9 mouse cellular contexts compared by ENCODE assay signal in genomic region chr6:147953058-147953679, GRCm38 (mm10).
DNase-seq lines count a peak whose midpoint lies in the region; ATAC-seq and TF ChIP-seq lines count a peak whose summit lies in the region.
"Had no signal": no experiment of that assay in that cellular context is flagged by ENCODE, and none has a peak within 500 bp of the region (broad histone marks: within the 10 kb centered on the region; RNA-seq: fewer than 3 reads in every experiment).

No protein-coding gene starts in this region.

- no peaks in the 10 kb centered on the region for H3K36me3 ChIP-seq in kidney, adult 2 months (ENCODE audit: control insufficient read depth, insufficient read depth, low read length)
- no peaks in the 10 kb centered on the region for H3K36me3 ChIP-seq in CH12.LX (replicated peaks in 1 of 2; ENCODE audit: control insufficient read depth in 1 of 2, insufficient read depth in 1 of 2, low read length in 1 of 2)
- no peaks in the 10 kb centered on the region for H3K36me3 ChIP-seq in intestine, postnatal 0 days (ENCODE audit: control insufficient read depth, insufficient read depth)

- no peak overlapping the region for H3K27ac ChIP-seq in kidney, adult 2 months (ENCODE audit: insufficient read depth, low read depth, low read length)
- no peak overlapping the region for H3K27ac ChIP-seq in CH12.LX (ENCODE audit: insufficient read depth, low read depth)
- peak overlapping the region; percentile 88 for H3K27ac ChIP-seq in intestine, postnatal 0 days (ENCODE audit: low read depth, low read length)

- WGBS in kidney, adult 2 months = 41% methylated on average over 5 of the region's 5 CpGs
- 25% methylated on average over 5 of the region's 5 CpGs for WGBS in intestine, postnatal 0 days

- in situ Hi-C loops in CH12.LX (cut with MboI; ENCODE audit: low pct_ligation_motif_present, low pct_unique_long_range_greater_than_20kb, low sequenced_read_pairs) = no loop called here

- no peaks in the 10 kb centered on the region for H3K27me3 ChIP-seq in kidney, adult 2 months (replicated peaks; ENCODE audit: control insufficient read depth, insufficient read depth, low read length)
- no peaks in the 10 kb centered on the region for H3K27me3 ChIP-seq in CH12.LX (replicated peaks)
- H3K27me3 ChIP-seq in intestine, postnatal 0 days (replicated peaks; ENCODE audit: control insufficient read depth, insufficient read depth, low read length) = no peaks in the 10 kb centered on the region

- H3K9ac ChIP-seq in CH12.LX (ENCODE audit: insufficient read depth, low read depth) = no peak overlapping the region
- H3K9ac ChIP-seq in intestine, postnatal 0 days (ENCODE audit: low read depth, low read length) = no peak overlapping the region

- peak; percentile 84 for TF ChIP-seq RAD21 in CH12.LX (IDR thresholded peaks at IDR 0.05; ENCODE audit: low read depth, low read length)

- H3K79me2 ChIP-seq in CH12.LX (replicated peaks; ENCODE audit: control insufficient read depth, extremely low read depth, insufficient read depth, poor library complexity, severe bottlenecking) = no peaks in the 10 kb centered on the region

- TF ChIP-seq POLR2A in kidney, adult 2 months (IDR thresholded peaks at IDR 0.05; ENCODE audit: low read depth, low read length) = no peak
- no peak for TF ChIP-seq POLR2A in CH12.LX (IDR thresholded peaks at IDR 0.05; ENCODE audit: low read depth, low read length)

- no peak for TF ChIP-seq EP300 in CH12.LX (IDR thresholded peaks at IDR 0.05; ENCODE audit: low read length)

- peaks cover 11% of the 10 kb centered on the region for H3K4me1 ChIP-seq in kidney, adult 2 months (ENCODE audit: control insufficient read depth, insufficient read depth, low read length)
- H3K4me1 ChIP-seq in CH12.LX (ENCODE audit: control insufficient read depth in 1 of 2, insufficient read depth in 2 of 2) = peaks cover 24 to 29% of the 10 kb centered on the region in 2 experiments
- peaks cover 12% of the 10 kb centered on the region; the same call in 1 of the 2 replicates for H3K4me1 ChIP-seq in intestine, postnatal 0 days (replicated peaks; ENCODE audit: control insufficient read depth, insufficient read depth, low read length)

- no peak overlapping the region for H3K4me3 ChIP-seq in kidney, adult 2 months (ENCODE audit: insufficient read depth, low read depth, low read length)
- H3K4me3 ChIP-seq in CH12.LX (replicated peaks in 1 of 3; ENCODE audit: low read depth in 2 of 3, low read length in 2 of 3, poor library complexity in 1 of 3) = no peak overlapping the region
- no peak overlapping the region for H3K4me3 ChIP-seq in intestine, postnatal 0 days (ENCODE audit: low read depth, low read length)
- H3K4me3 ChIP-seq: myocyte had no signal

- TF ChIP-seq CTCF in kidney, adult 2 months (conservative IDR thresholded peaks at IDR 0.05; ENCODE audit: insufficient read depth, insufficient read length, low read depth, low read length) = no peak; the same call in 1 of the 2 replicates
- peak in 1 of 2 experiments; percentile 73; a peak in 2 of 4 replicates for TF ChIP-seq CTCF in CH12.LX (conservative IDR thresholded peaks at IDR 0.05 in 1 of 2, IDR thresholded peaks at IDR 0.05 in 1 of 2; ENCODE audit: low read depth in 2 of 2, low read length in 2 of 2)
- TF ChIP-seq CTCF in intestine, postnatal 0 days (IDR thresholded peaks at IDR 0.05; ENCODE audit: low read depth) = peak; percentile 80

- H3K4me2 ChIP-seq in CH12.LX (ENCODE audit: insufficient read depth, low read depth, poor library complexity, severe bottlenecking) = peak overlapping the region; percentile 41; the same call in 1 of the 2 replicates
- H3K4me2 ChIP-seq in intestine, postnatal 0 days (replicated peaks; ENCODE audit: low read depth) = peak overlapping the region; percentile 24; the same call in 1 of the 2 replicates

- H3K9me3 ChIP-seq in CH12.LX (replicated peaks; ENCODE audit: low read length) = no peaks in the 10 kb centered on the region
- H3K9me3 ChIP-seq in intestine, postnatal 0 days (ENCODE audit: control insufficient read depth) = no peaks in the 10 kb centered on the region

- ATAC-seq in intestine, postnatal 0 days = peak; percentile 75
- no peak for ATAC-seq in granulocyte monocyte progenitor cell, adult 5-6 weeks (replicated peaks; ENCODE audit: poor library complexity, severe bottlenecking)

- dilution Hi-C loops in CH12.LX (cut with MboI; ENCODE audit: extremely low pct_ligation_motif_present, extremely low pct_unique_long_range_greater_than_20kb, low sequenced_read_pairs) = no loop called here

- peak; percentile 27 for DNase-seq in kidney, adult 2 months
- no peak for DNase-seq in kidney, adult 8-10 months
- peak; percentile 31 for DNase-seq in CH12.LX (ENCODE audit: extremely low read depth)
- peak; percentile 42 for DNase-seq in embryo, embryonic 10 days (ENCODE audit: low spot score)
- no peak for DNase-seq in thymus, postnatal 14 days
- DNase-seq in urinary bladder, postnatal 10 days (ENCODE audit: low spot score) = no peak

TF ChIP-seq in CH12.LX, 34 proteins besides CTCF, POLR2A, EP300 and RAD21:
- TF ChIP-seq ZMIZ1 (IDR thresholded peaks at IDR 0.05; ENCODE audit: low read depth, low read length) (no peak), IRF4 (IDR thresholded peaks at IDR 0.05; ENCODE audit: low read depth, low read length) (no peak), SMC3 (IDR thresholded peaks at IDR 0.05; ENCODE audit: low read depth, low read length) (peak; percentile 54)
TF ChIP-seq in CH12.LX: peak in this region for 1.

Comparison
In these comparisons a context has a peak if more than half of its experiments do, and no peak if none do; other contexts are left out.
1. DNase-seq: peak in kidney, adult 2 months (single experiment), CH12.LX (single experiment) and embryo, embryonic 10 days (single experiment); none in kidney, adult 8-10 months (0 of 2), thymus, postnatal 14 days (single experiment) and urinary bladder, postnatal 10 days (single experiment).